Mouse (Mus musculus) hindbrain, embryonic 11.5 days (tissue): ENCODE results near the gene Prpf18. TPM values are rescaled to one million over a fixed set of nuclear protein-coding genes. Genes with fewer than 3 reads are reported as not detected.
"Not testable (repeated sequence)": the region's sequence is repeated elsewhere in the genome, so short reads cannot be mapped to it uniquely, and the experiment has no call there.

ENCODE experiments used
- ATAC-seq: fragments of 200-750 bp; cut with Nextera tagmentation; 2 replicates; pipeline ENCODE4 v1.8.0; 2017; ENCODE audit warnings: mild to moderate bottlenecking, moderate TSS enrichment, moderate library complexity; ENCODE audit not compliant: low FRiP score
- DNase-seq: peaks from one replicate; pipeline ENCODE4 v3.0.0-alpha.2; 2015; ENCODE audit warnings: low spot score
- H3K27ac ChIP-seq: fragments of 300-500 bp; sonication (generic); 2 replicates; pipeline ENCODE4 v1.5.1; 2014; ENCODE audit warnings: mild to moderate bottlenecking, low read depth, low read length
- H3K27me3 ChIP-seq: fragments of 300-500 bp; sonication (generic); 2 replicates; pipeline ENCODE4 v1.6.1; 2014; ENCODE audit warnings: mild to moderate bottlenecking, low read length, moderate library complexity, mixed read lengths; ENCODE audit not compliant: control insufficient read depth, insufficient read depth
- H3K36me3 ChIP-seq: fragments of 300-500 bp; sonication (generic); 2 replicates; pipeline ENCODE4 v1.6.1; 2014; ENCODE audit warnings: mild to moderate bottlenecking, low read length, moderate library complexity, mixed read lengths; ENCODE audit not compliant: control insufficient read depth, insufficient read depth
- H3K4me1 ChIP-seq: fragments of 300-500 bp; sonication (generic); replicated peaks from 2 replicates; pipeline ENCODE4 v1.6.1; 2014; ENCODE audit warnings: low read length, mixed read lengths; ENCODE audit not compliant: control insufficient read depth, insufficient read depth
- H3K4me2 ChIP-seq: fragments of 300-500 bp; sonication (generic); replicated peaks from 2 replicates; pipeline ENCODE4 v1.6.1; 2014; ENCODE audit warnings: mild to moderate bottlenecking, low read depth, low read length
- H3K4me3 ChIP-seq: fragments of 300-500 bp; sonication (generic); 2 replicates; pipeline ENCODE4 v1.5.1; 2014; ENCODE audit warnings: low read depth, low read length
- H3K9ac ChIP-seq: fragments of 300-500 bp; sonication (generic); 2 replicates; pipeline ENCODE4 v1.6.1; 2014; ENCODE audit warnings: low read depth, low read length
- H3K9me3 ChIP-seq: fragments of 300-500 bp; sonication (generic); 2 replicates; pipeline ENCODE4 v1.6.1; 2016; ENCODE audit warnings: low read length; ENCODE audit not compliant: control insufficient read depth
- WGBS: fragments of 180-500 bp; shearing (Covaris S2); extraction: QIAGEN DNeasy Blood & Tissue Kit; methylation state at CpG from one replicate; pipeline ENCODE4 v1.1.7; 2014; 5-methylcytosine and 5-hydroxymethylcytosine counted together
- polyA plus RNA-seq: library from polyadenylated mRNA; unstranded; fragments of >200 nt; fragmentation: Nextera tagmentation; extraction: Ambion mirVana; gene quantifications from 2 replicates; pipeline ENCODE4 v1.2.1, GENCODE M21; 2014

The Prpf18 gene
- polyA plus RNA-seq, 1 experiment from 2014 or later: 48.9 TPM

GRCm38 (mm10) chr2:4619893-4620593, 31.9 kb downstream of the Prpf18 start:
- ATAC-seq (no peak), DNase-seq (no peak)
- H3K27ac ChIP-seq: no peak overlapping the region
- H3K4me2 ChIP-seq: no peak overlapping the region
- no peaks in the 10 kb centered on the region for H3K9me3 ChIP-seq
- no peak overlapping the region for H3K4me3 ChIP-seq
- 67% methylated on average over 6 of the region's 6 CpGs for WGBS
- H3K4me1 ChIP-seq: no peaks in the 10 kb centered on the region
- peaks cover 2% of the 10 kb centered on the region; the same call in 1 of the 2 replicates for H3K36me3 ChIP-seq
- no peak overlapping the region for H3K9ac ChIP-seq
- H3K27me3 ChIP-seq: no peaks in the 10 kb centered on the region

- not testable (repeated sequence) for H3K4me1 ChIP-seq, ATAC-seq, H3K4me2 ChIP-seq
These were observed 32.8 kb downstream of the Prpf18 start for GRCm38 (mm10) chr2:4619126-4619525.

DNA sequence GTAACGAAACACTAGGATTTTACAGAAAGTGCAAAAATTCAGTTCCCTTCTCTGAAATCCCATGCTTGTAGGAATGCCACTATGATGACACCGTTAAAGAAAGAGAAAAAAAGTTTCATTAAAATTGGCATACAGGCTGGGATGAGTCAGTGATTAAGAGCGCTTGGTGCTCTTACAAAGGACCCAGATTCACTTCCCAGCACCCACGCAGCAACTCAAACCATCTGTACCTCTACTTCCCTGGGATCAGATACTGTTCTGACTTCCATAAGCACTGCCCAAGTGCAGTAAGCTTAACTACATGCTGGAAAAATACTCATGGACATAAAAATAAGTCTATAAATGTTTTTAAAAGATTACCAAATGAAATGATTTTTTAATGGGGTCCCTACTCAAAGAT, 34.9 kb downstream of the Prpf18 start:
- Histone ChIP-seq H3K9me3 (no peaks in the 10 kb centered on the region), H3K9ac (no peak overlapping the region), H3K36me3 (peaks cover 4% of the 10 kb centered on the region; the same call in 1 of the 2 replicates), H3K27me3 (no peaks in the 10 kb centered on the region), H3K4me1 (no peaks in the 10 kb centered on the region), H3K27ac (no peak overlapping the region), H3K4me3 (no peak overlapping the region), H3K4me2 (no peak overlapping the region)
- WGBS: 89% methylated on average over 4 of the region's 4 CpGs
- no peak for ATAC-seq
- no peak for DNase-seq

More at GRCm38 (mm10) chr2:4619126-4619525, 32.8 kb downstream of the Prpf18 start:
- H3K9ac ChIP-seq, H3K4me3 ChIP-seq, H3K9me3 ChIP-seq, H3K27ac ChIP-seq, H3K27me3 ChIP-seq, DNase-seq, H3K36me3 ChIP-seq: not testable (repeated sequence)

DNA sequence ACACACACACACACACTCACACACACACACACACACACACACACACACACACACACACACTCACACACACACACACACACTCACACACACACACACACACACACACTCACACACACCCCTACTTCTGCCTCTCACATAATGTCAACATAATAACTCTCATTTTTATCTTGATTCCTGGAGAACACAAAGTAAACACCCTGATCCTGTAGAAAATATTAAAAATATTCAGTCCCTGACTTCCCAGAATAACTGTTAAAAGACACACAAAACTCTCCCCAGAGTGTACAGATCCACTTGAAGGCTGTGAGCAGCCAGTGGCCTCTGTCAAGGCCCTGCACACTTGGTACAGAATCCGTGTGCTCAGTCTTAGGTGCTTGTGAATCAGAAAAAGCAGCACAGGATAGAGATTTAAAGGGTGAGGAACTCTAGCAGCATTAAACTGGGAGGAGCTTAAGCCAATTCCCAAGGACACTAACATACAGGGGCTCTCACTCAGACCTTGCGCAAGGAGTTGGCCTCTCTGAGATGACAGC, 36.8 kb downstream of the Prpf18 start:
- ATAC-seq (no peak), DNase-seq (no peak)
- Histone ChIP-seq H3K36me3 (peaks cover 11% of the 10 kb centered on the region), H3K4me2 (no peak overlapping the region), H3K4me3 (no peak overlapping the region), H3K9ac (no peak overlapping the region), H3K9me3 (no peaks in the 10 kb centered on the region), H3K27ac (no peak overlapping the region), H3K4me1 (no peaks in the 10 kb centered on the region), H3K27me3 (no peaks in the 10 kb centered on the region)
- WGBS: 90% methylated on average over 2 of the region's 2 CpGs

GRCm38 (mm10) chr2:4614276-4614929, 37.5 kb downstream of the Prpf18 start:
- 75% methylated on average over 6 of the region's 6 CpGs for WGBS
- H3K36me3 ChIP-seq: peaks cover 11% of the 10 kb centered on the region
- not testable (repeated sequence) for ATAC-seq

DNA sequence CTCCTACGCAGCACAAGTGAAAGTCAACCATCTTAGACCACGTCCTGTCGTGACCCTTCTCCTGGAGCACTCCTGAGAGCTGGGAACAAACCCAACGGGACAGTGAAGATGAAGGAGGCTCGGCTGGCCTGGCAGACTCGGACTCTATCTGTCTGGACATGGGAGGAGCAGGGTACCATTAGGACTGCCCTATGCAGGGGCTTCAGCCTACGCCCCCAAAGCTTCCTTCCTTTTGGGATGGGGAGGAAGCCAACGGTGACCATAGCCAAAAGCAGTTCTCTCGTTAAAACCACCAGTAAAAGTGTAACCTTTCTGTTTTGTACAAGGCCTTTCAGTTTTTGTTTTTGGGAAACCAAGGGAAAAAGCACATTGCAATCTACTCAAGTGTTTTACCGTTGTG, 40.2 kb downstream of the Prpf18 start:
- 92% methylated on average over 10 of the region's 10 CpGs for WGBS
- Histone ChIP-seq H3K27me3 (no peaks in the 10 kb centered on the region), H3K4me2 (no peak overlapping the region), H3K36me3 (peaks cover 20% of the 10 kb centered on the region), H3K4me3 (no peak overlapping the region), H3K9ac (no peak overlapping the region), H3K9me3 (no peaks in the 10 kb centered on the region), H3K4me1 (no peaks in the 10 kb centered on the region), H3K27ac (no peak overlapping the region)
- no peak for DNase-seq
- ATAC-seq: no peak

More at GRCm38 (mm10) chr2:4614276-4614929, 37.5 kb downstream of the Prpf18 start:
- not testable (repeated sequence) for H3K27me3 ChIP-seq, H3K4me2 ChIP-seq, H3K4me3 ChIP-seq, H3K9ac ChIP-seq, DNase-seq, H3K4me1 ChIP-seq, H3K27ac ChIP-seq, H3K9me3 ChIP-seq

DNA sequence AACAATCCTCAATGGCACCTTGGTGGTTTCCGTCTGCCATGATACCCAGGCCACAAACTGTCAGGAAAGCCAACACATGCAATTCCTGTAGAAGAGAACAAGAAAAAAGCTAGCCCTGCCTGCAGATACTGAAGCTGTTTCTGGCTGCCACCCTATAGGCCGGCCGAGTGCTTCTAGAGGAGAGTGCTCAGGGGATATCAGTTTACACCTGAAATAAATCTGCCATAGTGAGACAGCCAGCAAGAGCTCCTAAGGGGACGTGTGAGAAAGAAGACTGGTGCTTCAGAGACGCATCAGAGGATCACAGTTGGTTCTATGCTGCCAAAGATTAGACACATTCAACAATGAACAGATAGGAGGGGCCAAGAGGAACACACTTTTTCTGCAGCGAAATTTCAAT, 40.6 kb downstream of the Prpf18 start:
- ATAC-seq (no peak), DNase-seq (no peak)
- Histone ChIP-seq H3K4me3 (no peak overlapping the region), H3K27me3 (no peaks in the 10 kb centered on the region), H3K9me3 (no peaks in the 10 kb centered on the region), H3K27ac (no peak overlapping the region), H3K4me1 (no peaks in the 10 kb centered on the region), H3K9ac (no peak overlapping the region), H3K4me2 (no peak overlapping the region), H3K36me3 (peaks cover 23% of the 10 kb centered on the region)
- WGBS: 84% methylated on average over 6 of the region's 6 CpGs

DNA sequence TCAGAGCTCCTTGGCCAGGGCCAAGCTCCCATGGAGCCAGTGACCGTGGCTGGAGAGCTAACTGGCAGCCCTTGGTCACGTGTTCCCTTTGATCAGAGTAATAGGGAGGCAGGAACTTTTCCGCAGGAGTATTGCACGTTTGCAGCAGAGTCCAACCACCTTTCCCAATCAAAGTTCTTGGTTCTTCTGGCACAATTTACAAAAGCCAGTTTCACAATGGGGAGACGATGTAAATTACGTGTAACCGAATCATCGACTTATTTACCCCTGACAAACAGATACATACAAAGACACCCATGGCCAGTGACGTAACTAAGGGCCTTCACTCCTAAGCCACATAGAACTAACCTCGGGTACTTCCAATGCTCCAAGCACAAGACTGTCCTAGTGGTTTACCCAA, 42.5 kb downstream of the Prpf18 start:
- 82% methylated on average over 10 of the region's 10 CpGs for WGBS

GRCm38 (mm10) chr2:4608253-4608652, 43.7 kb downstream of the Prpf18 start:
- H3K9me3 ChIP-seq: no peaks in the 10 kb centered on the region
- WGBS: 90% methylated on average over 3 of the region's 3 CpGs
- DNase-seq: no peak
- no peak overlapping the region for H3K4me2 ChIP-seq
- ATAC-seq: no peak
- H3K4me3 ChIP-seq: no peak overlapping the region
- H3K4me1 ChIP-seq: no peaks in the 10 kb centered on the region
- no peak overlapping the region for H3K9ac ChIP-seq
- no peak overlapping the region for H3K27ac ChIP-seq
- peaks cover 35% of the 10 kb centered on the region for H3K36me3 ChIP-seq
- no peaks in the 10 kb centered on the region for H3K27me3 ChIP-seq

More for the DNA sequence above, 42.5 kb downstream of the Prpf18 start:
- H3K36me3 ChIP-seq: peaks cover 29% of the 10 kb centered on the region
- H3K4me2 ChIP-seq: no peak overlapping the region
- no peak overlapping the region for H3K9ac ChIP-seq
- no peaks in the 10 kb centered on the region for H3K4me1 ChIP-seq
- H3K9me3 ChIP-seq: no peaks in the 10 kb centered on the region
- no peak overlapping the region for H3K27ac ChIP-seq
- no peak for DNase-seq
- ATAC-seq: no peak
- H3K4me3 ChIP-seq: no peak overlapping the region
- H3K27me3 ChIP-seq: no peaks in the 10 kb centered on the region
